Comparison of ENCODE assay signal across 13 mouse cellular contexts in genomic region chr11:32961600-32961999, GRCm38 (mm10).
DNase-seq lines count a peak whose midpoint lies in the region; ATAC-seq and TF ChIP-seq lines count a peak whose summit lies in the region.
"Had no signal": no experiment of that assay in that cellular context is flagged by ENCODE, and none has a peak within 500 bp of the region (broad histone marks: within the 10 kb centered on the region; RNA-seq: fewer than 3 reads in every experiment).

No protein-coding gene starts in this region.

- 67% methylated on average over 3 of the region's 3 CpGs for whole genome bisulfite sequencing in lung, postnatal 0 days

- peak; percentile 55 for TF ChIP-seq CTCF in lung, postnatal 0 days (IDR thresholded peaks at IDR 0.05)

- peak; percentile 39 for DNase-seq in heart, postnatal 4 days
- no peak for DNase-seq in heart, adult 9 months (ENCODE audit: low spot score in 2 of 2)
- DNase-seq in lung, postnatal 0 days (ENCODE audit: low spot score) = no peak
- no peak for DNase-seq in lung, adult 18-20 months
- DNase-seq in R1 (ENCODE audit: low read depth, low spot score) = peak; percentile 80
- peak; percentile 18 for DNase-seq in retina, postnatal 1 day
- no peak for DNase-seq in thymus, postnatal 10 days (ENCODE audit: low spot score in 2 of 2)
- no peak for DNase-seq in cerebellum, adult 11 months
- DNase-seq: gastrocnemius, postnatal 14 days; thymus, postnatal 36 days had no signal

- no peak for ATAC-seq in lung, postnatal 0 days
- ATAC-seq: activated CD4-positive, CD25-positive, alpha-beta regulatory T cell, adult 4 months had no signal

- H3K9ac ChIP-seq in lung, postnatal 0 days (replicated peaks; ENCODE audit: low read depth) = no peak overlapping the region
- H3K9ac ChIP-seq: limb, embryonic 12.5 days had no signal

- no peaks in the 10 kb centered on the region for H3K9me3 ChIP-seq in lung, postnatal 0 days (ENCODE audit: low read length)
- H3K9me3 ChIP-seq: midbrain, embryonic 10.5 days had no signal

- no peak for TF ChIP-seq EP300 in lung, postnatal 0 days (IDR thresholded peaks at IDR 0.05)

- no peaks in the 10 kb centered on the region for H3K36me3 ChIP-seq in lung, postnatal 0 days (ENCODE audit: insufficient read depth, low read length)
- H3K36me3 ChIP-seq: limb, embryonic 12.5 days; midbrain, embryonic 10.5 days had no signal

- no peak overlapping the region for H3K4me3 ChIP-seq in lung, postnatal 0 days (ENCODE audit: low read depth, low read length)
- H3K4me3 ChIP-seq: limb, embryonic 12.5 days; midbrain, embryonic 10.5 days had no signal

- no peak overlapping the region for H3K27ac ChIP-seq in lung, postnatal 0 days (ENCODE audit: low read length)
- H3K27ac ChIP-seq: limb, embryonic 12.5 days; midbrain, embryonic 10.5 days had no signal

- no peaks in the 10 kb centered on the region for H3K4me1 ChIP-seq in lung, postnatal 0 days (ENCODE audit: insufficient read depth, low read depth, low read length)

- H3K27me3 ChIP-seq in lung, postnatal 0 days (replicated peaks; ENCODE audit: insufficient read depth, low read length) = no peaks in the 10 kb centered on the region

- H3K4me2 ChIP-seq in lung, postnatal 0 days (replicated peaks; ENCODE audit: low read depth, low read length) = no peak overlapping the region
- H3K4me2 ChIP-seq: limb, embryonic 12.5 days had no signal

Comparison
In these comparisons a context has a peak if more than half of its experiments do, and no peak if none do; other contexts are left out.
1. DNase-seq: peak in heart, postnatal 4 days (single experiment), R1 (single experiment) and retina, postnatal 1 day (single experiment); none in heart, adult 9 months (0 of 2), lung, postnatal 0 days (single experiment), lung, adult 18-20 months (0 of 2), thymus, postnatal 10 days (0 of 2) and cerebellum, adult 11 months (single experiment).